Mouse (Mus musculus): ENCODE measurements around the gene 1190007I07Rik.

1190007I07Rik gene

GRCm38 (mm10) chr10:82622671-82623552, at the start of gene 1190007I07Rik:
Gene 1190007I07Rik (minus strand): TSS chr10:82623228.
- DNase-seq (ENCODE audit: low spot score): peak; percentile 42

DNA sequence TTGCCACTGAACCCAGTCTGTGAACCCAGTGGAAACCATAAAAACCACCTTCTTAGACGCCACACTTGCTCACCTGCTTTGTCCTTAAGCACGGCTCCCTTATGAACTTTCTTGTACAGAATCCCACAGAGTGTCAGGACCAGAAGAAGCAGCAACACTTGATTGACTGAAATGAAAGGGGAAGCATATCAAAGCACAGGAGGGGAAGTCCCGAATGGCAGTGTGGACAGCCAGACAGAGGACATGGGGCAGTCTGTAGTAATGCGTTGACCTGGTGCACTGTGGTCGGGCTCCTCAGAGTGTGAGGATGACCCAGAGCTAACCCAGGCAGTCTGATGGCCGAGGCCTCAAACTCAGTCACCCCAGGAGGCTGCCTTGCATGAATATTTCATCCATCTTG, 47.2 kb upstream of the 1190007I07Rik start:
- no peak for DNase-seq (ENCODE audit: low spot score)

DNA sequence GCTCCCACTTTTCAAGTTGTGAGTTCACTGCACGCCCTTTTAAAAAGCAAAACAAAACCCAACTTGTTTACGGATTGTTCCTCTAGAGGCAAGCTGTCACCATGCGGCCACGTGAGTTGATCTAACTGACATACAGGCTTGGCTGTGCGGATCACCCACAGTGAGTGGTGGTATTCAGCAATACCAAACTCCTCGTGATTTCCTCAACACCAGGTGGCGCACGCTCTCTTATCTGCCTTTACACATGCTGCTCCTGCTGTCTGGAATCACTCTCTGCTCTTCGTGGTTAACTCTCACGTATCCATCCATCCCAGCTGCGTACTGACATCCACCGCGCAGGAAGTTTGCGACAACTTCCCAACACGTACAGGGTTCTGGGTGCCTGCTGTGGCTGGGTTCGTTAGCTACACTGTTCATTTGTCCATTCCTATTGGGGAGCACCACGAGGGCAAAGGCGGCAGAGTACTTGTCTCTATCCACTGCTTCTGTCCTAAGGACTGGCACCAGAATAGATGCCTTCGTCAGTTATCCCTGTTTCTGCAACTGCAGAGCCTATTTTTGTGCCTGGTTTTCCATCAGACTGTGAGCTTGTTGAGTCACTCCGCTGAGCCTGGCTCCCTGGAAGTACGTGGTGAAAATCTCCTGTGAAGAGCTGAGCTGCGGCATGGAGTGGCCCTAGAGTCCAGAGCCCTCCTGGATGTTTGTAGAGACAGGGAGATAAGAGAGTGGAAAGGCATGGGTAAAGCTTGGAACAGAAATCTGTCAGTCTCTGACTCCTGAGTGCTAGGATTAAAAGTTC, 43.6 kb upstream of the 1190007I07Rik start:
- DNase-seq (ENCODE audit: low spot score): peak; percentile 43

DNA sequence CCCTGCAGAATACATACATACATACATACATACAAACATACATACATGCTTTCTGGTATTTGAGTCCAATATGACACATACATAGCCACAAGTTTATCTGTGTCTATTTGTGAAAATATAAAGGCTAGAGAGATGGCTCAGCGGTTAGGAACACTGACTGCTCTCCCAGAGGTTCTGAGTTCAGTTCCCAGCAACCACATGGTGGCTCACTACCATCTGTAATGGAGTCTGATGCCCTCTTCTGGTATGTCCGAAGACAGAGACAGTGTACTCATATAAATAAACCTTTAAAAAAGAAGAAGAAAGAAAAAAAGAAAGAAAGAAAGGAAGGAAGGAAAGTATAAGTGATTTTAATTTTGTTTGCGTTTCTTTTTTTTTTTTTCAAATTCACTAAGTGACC, 42.9 kb upstream of the 1190007I07Rik start:
- DNase-seq (ENCODE audit: low spot score): no peak

- no peak for DNase-seq (ENCODE audit: low spot score)
Measured at GRCm38 (mm10) chr10:82663289-82663688, 40.3 kb upstream of the 1190007I07Rik start.

DNA sequence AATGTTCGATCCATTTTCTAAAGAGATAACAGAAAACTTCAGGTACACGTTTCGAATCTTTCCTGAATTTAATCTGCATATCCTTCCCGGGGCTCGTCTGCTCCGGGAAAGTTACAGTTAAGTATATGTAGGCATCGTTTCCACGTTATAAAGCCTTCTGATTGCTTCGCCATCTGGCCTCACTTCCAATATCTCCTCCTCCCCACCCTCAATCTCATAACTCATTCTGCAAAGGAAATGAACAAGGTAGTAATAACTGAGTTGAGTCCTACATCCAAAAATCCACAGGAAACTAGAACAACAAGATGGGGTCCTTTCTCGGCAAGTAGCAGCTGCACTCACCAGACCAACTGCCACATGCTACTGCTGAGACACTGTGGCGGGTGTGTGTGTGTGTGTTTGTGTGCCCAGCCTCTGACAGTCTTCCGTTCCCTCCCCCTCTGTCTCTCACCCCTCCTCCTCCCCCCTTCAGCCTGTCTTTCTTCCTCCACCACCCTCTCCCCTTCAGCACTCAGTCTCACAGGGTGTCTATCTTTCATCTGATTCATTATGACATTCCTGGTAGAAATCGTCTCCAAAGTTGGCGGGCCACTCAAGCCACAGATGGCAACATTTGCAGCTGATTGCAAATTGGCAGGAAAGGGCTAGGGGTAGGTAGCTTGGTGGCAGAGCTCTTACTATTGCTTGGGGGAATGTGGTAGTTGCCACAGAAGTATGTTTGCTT, 39.4 kb upstream of the 1190007I07Rik start:
- no peak for DNase-seq (ENCODE audit: low spot score)

GRCm38 (mm10) chr10:82661820-82662219, 38.8 kb upstream of the 1190007I07Rik start:
- no peak for DNase-seq (ENCODE audit: low spot score)

GRCm38 (mm10) chr10:82654581-82654980, 31.6 kb upstream of the 1190007I07Rik start:
- DNase-seq (ENCODE audit: low spot score): no peak

DNA sequence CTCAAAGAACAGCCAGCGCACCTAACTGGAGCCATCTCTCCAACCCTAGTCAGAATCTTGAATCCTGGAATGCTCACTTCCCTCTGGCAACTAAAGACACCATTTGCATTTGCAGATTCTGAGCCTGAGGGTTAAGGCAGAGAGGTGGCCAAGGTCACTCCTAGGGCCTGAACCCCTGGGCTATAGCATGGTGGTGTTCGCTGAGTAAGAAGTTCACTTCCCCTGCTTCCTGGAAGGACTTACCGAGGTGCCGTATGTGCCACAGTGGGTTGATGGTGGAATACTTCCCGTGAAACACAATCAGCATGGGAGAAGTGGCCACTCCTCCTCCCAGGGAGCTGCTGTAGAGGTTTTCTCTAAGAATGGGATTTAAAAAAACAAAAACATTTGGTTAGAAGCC, 29.6 kb upstream of the 1190007I07Rik start:
- DNase-seq (ENCODE audit: low spot score): no peak

DNA sequence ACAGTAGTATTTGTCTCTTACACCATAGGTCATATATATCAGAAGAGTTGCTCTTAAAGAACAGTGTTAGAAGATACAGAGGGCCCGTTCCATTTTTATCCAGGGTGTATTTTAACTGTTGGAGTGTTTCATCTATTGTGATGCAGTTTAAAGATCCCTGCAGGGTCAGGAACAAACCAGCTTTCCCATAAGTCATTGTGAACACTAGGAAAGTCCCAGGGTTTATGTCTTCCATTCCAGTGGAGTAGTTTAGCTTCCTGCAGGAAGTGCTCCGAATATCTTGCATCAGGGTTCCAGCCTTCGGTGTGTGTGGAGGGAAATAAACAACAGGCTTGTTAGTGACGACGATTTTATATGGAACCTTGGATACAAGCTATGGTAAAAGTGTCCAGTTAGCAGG, 28.2 kb upstream of the 1190007I07Rik start:
- DNase-seq (ENCODE audit: low spot score): no peak

- DNase-seq (ENCODE audit: low spot score): no peak
Measured at GRCm38 (mm10) chr10:82647205-82647811, 24.3 kb upstream of the 1190007I07Rik start.

DNA sequence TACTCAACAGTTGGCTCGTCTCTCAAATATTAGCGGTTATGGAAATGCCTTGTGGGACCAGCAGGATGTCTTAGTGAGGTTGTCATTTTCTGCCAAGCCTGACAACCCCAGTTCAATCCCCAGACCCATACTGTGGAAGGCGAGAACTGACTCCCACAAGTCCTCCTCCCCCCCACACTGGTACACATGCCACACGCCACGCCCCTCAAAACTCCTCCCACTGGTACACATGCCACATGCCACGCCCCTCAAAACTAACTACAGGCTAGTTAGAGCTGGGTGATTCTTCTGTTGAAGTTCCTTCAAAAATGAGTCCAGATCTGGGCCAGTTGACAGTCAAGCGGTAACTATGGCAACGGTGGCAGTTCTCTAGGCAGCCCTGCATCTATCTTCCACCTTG, 23.1 kb upstream of the 1190007I07Rik start:
- DNase-seq (ENCODE audit: low spot score): no peak

GRCm38 (mm10) chr10:82641481-82641880, 18.5 kb upstream of the 1190007I07Rik start:
- no peak for DNase-seq (ENCODE audit: low spot score)

- no peak for DNase-seq (ENCODE audit: low spot score)
Measured at GRCm38 (mm10) chr10:82639032-82639698, 16.1 kb upstream of the 1190007I07Rik start.

DNA sequence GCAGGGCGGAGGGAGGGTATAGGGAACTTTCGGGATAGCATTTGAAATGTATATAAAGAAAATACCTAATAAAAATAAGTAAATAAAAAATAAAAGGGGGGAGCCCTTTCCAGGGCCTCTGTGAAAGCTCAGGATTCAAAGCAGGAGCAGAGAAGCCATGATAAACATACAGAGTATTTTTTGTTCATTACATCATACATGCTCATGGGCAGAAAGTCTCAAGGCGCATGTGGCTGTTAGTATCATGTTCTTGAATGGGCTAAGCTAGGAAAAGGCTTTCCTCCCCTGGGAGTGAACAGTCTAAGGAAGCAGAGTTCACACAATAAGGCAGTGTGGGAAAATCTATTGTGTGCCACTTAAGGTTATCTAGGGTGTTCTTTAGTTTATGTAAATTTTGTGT, 13.3 kb upstream of the 1190007I07Rik start:
- DNase-seq (ENCODE audit: low spot score): no peak

DNA sequence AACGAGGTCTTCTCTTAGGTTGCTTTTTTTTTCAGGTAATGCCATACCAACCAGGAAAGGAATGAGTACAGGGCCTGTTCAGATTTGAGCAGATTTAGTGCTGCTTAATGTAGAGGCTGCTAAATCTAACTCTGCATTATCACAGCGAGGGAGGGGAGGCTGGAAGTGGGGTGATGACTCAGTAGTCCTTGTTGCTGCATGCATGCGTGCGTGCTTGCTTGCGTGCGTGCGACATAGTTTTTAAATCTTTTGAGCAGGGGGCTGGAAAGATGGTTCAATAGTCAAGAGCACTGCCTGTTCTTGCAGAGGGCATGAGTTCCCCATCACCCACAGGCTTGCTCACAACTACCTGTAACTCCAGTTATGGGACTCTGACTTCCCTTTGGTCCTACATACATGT, 11.3 kb upstream of the 1190007I07Rik start:
- no peak for DNase-seq (ENCODE audit: low spot score)

DNA sequence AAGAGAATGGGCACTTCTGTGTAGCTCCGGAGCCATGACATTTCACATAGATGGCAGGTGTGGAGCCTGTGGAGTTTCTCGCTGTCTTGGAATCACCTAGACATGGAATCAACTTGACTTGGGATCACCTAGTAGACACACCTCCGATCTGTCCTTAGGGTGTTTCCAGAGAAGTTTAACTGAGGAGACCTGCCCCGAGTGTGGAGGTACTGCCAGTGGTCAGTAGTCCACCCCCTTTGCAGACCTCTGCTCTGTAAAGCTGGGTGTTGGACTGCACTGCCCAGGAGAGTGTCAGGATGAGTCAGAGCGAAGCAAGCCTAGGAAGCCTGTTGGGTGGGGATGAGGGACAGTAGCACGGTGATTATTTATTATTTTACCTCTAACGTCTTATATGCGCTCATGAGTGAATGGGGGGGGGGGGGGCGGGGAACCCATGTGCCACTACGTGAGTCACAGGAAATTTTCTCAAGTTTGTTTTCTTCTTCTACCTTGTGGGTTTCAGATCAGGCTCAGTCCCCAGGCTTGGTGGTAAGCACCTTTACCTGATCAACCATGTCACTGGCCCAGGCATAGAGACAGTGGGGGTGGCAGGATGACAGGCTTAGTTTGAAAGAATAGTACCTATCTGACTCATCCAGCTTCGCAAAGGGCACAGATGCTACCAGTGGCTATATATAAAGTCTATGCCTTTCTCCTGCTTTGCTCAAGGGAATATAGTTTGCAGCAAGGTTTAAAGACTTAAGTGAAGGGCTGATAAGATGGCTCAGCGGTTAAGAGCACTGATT, 9.7 kb upstream of the 1190007I07Rik start:
- DNase-seq (ENCODE audit: low spot score): no peak

DNA sequence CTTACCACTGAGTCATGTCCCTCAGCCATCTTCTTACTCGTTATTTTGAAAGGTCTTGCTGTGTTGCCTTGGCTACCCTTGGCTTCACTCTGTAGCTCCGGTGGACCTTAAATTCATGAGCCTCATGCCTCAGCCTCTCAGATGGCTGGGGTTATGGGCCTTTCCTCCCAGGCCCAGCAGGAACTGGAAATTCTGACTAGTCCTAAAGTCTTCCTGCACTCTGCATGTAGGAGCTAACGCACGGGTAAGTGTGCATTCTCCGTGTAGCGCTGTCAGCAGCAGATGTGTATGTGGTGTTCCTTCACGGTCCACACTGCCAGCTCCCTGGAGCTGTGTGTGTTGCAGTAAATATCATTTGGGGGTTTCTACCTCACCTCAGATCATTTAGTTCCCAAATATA, 8.1 kb upstream of the 1190007I07Rik start:
- no peak for DNase-seq (ENCODE audit: low spot score)

GRCm38 (mm10) chr10:82630497-82630896, 7.5 kb upstream of the 1190007I07Rik start:
- no peak for DNase-seq (ENCODE audit: low spot score)

DNA sequence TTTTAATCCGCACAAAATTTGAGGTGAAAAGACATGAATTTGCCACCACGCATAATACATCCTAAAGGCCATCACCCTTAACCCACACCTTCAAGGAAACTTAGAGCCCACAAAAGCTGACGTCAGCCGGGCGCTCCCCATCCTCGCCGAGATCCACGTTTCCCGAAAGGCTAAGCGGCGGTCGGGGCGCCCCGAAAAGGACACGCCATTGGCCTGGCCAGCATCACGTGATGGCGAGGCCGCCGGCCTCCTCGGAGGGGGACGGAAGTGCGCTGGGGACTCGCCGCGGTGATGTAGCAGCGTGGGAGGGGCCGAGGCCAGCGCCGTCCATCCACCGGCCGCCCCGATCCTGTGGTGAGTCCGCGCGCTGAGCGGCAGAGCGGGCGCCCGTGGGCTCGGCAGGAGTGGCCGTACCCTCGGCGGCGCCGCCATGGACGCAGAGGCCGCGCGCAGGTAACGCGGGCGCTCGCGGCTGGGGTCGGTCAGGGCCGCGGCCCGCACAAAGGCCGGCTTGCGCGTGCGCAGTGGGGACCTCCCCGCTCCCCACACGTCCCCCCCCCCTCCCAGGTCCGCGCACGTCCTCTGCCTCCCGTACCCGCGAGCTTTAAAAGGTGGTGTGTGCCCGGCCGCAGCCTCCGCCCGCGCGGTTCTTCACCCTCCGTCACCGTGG, 6.7 kb upstream of the 1190007I07Rik start, which contains the start of gene Tdg:
Gene Tdg, plus strand, starts transcription at position 243 of the 670 bp plus-strand sequence.
- DNase-seq (ENCODE audit: low spot score): peak; percentile 78
